Mouse (Mus musculus) olfactory bulb, adult 2 months (tissue): ENCODE measurements around the gene Gm28043. TPM values are rescaled to one million over a fixed set of nuclear protein-coding genes. Genes with fewer than 3 reads are reported as not detected.
A peak's percentile ranks its signal among the peaks of the same experiment; 100 is the strongest.

ENCODE experiments used
- H3K27ac ChIP-seq: fragments of 200-500 bp; 2 replicates; pipeline ENCODE4 v1.5.1; 2012; ENCODE audit warnings: low read depth, low read length; ENCODE audit not compliant: insufficient read depth
- H3K4me1 ChIP-seq: fragments of 200-500 bp; 2 replicates; pipeline ENCODE4 v1.6.1; 2012; ENCODE audit warnings: low read length; ENCODE audit not compliant: control insufficient read depth, insufficient read depth
- H3K4me3 ChIP-seq: fragments of 200-500 bp; 2 replicates; pipeline ENCODE4 v1.5.1; 2012; ENCODE audit warnings: mild to moderate bottlenecking, low read depth, low read length, moderate library complexity; ENCODE audit not compliant: insufficient read depth
- CTCF ChIP-seq: fragments of 200-500 bp; IDR thresholded peaks from 2 replicates; pipeline ENCODE4 v1.5.1; 2012; ENCODE audit warnings: low read depth, mild to moderate bottlenecking, low read length, moderate library complexity; ENCODE audit not compliant: insufficient read depth
- POLR2A ChIP-seq: fragments of 200-500 bp; IDR thresholded peaks from 2 replicates; pipeline ENCODE4 v1.6.1; 2012; ENCODE audit warnings: mild to moderate bottlenecking, low read depth, low read length, moderate library complexity; ENCODE audit not compliant: insufficient read depth
- WGBS: fragments of 180-500 bp; shearing (Covaris S2); methylation state at CpG from one replicate; pipeline ENCODE4 v1.1.7; 2018; 5-methylcytosine and 5-hydroxymethylcytosine counted together
- polyA plus RNA-seq: library from polyadenylated mRNA; stranded (reverse); fragments of >200 nt; gene quantifications from 2 replicates; pipeline ENCODE4 v1.2.4, GENCODE M21; 2012; ENCODE audit warnings: low replicate concordance; ENCODE audit not compliant: missing spikeins, insufficient read depth, insufficient read length

Gm28043 gene
- polyA plus RNA-seq, 1 experiment = not detected

DNA sequence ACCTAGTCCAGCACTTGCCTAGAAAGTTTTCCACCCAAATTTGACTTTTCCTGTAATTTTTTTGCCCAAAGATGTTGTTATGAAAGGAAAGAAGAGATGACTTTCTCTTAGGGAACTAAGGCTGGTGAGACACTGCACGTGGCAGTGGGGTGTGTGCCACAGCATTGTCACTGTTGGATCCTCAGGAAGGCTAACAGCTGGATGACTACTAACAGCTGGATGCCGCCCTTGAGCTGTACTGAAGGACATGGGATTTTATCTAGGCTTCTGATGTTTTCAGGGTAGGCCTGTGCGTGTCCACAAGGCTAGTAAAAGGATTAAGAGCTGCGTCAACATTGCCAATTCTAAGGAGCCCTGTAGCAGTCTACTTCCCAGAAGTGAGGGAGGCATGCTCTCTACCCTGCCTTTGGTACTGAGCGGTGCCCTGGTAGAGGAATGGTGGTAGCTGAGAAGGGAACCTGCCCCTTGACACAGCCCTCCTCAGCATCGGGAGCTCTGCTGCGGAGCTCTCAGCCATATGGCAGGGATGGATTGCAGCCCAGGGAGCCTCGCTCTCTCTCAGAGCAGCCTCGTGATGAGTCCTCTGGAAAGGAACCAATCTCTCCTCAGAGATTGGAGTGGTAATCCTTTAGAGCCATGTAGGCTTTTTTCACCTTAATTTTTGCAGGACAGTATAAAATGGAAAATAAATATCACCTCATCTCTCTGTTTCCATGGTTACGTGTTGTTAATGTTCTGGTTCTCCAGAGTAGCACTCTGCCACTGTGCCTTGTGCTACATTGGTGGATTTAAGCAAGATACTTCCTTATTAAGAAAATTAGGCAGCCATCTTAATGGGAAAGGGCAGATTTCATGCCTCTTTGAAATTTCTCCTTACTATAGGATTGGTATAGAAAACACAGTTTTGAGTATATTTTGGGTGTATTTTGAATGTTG, 53.6 kb downstream of the Gm28043 start:
- peaks cover 7% of the 10 kb centered on the region; the same call in 1 of the 2 replicates for H3K4me1 ChIP-seq

DNA sequence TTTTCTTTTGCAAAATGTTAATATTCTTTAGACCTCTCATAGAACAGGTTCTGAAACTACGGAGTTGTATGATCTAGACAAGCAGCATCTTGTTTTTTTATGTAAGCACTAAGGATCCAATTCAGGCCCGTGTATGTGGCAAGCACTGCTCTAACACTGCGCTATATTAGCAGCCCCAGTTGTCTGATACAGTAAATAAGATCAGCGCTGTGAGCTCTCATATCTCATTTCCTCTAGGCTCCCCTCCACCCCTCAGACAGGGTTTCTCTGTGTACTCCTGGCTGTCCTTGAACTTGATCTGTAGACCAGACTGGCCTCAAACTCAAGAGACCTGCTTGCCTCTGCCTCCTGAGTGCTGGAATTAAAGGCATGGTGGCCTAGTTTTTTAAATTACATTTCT, 54.4 kb downstream of the Gm28043 start:
- WGBS = 88% methylated on average over 4 of the region's 4 CpGs
- no peak overlapping the region for H3K27ac ChIP-seq

More for the DNA sequence above, 53.6 kb downstream of the Gm28043 start:
- 68% methylated on average over 10 of the region's 10 CpGs for WGBS
- Histone ChIP-seq H3K4me3 (no peak overlapping the region), H3K27ac (peak overlapping the region; percentile 12; the same call in 1 of the 2 replicates)
- TF ChIP-seq POLR2A (no peak), CTCF (no peak)

DNA sequence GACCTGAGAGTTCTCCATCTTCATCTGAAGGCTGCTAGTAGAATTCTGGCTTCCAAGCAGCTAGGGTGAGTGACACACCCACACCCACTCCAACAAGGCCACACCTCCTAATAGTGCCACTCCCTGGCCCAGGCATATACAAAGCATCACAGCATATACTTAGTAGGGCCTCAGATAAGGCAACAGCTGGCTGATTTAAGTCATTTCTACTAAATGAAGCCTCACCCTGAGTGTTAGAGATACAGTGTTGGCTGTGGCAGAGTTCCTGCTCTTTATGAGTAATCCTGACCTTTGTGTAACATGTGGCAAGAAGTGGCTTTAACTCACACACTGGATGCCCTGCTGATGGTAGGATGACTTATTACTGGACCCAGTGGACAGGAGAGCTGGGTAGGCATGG, 55.3 kb downstream of the Gm28043 start:
- Histone ChIP-seq H3K4me1 (peaks cover 7% of the 10 kb centered on the region; the same call in 1 of the 2 replicates), H3K27ac (no peak overlapping the region), H3K4me3 (no peak overlapping the region)
- TF ChIP-seq CTCF (no peak), POLR2A (no peak)

More for the DNA sequence above, 54.4 kb downstream of the Gm28043 start:
- TF ChIP-seq CTCF = no peak
- no peak for TF ChIP-seq POLR2A
- peaks cover 7% of the 10 kb centered on the region; the same call in 1 of the 2 replicates for H3K4me1 ChIP-seq
- H3K4me3 ChIP-seq = no peak overlapping the region

DNA sequence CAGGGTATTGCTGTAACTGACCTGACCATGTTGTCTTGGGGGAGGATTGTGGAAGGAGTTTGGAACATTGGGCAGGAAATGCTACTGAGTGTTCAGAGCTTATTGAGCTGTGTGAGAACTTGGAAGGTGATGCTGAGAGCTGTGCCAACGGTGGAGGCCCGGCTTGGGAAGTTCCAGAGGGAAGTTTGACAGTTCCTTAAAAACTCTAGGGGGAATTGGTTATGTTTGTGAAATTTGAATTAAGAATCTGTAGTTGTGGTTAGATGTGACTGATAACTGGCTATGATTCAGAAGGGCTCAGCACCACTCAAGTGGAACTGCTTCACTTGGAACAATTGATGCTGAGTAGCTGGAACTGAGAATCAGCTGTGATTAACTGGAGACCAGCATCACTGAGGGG, 56.3 kb downstream of the Gm28043 start:
- no peak for TF ChIP-seq CTCF
- TF ChIP-seq POLR2A = no peak

DNA sequence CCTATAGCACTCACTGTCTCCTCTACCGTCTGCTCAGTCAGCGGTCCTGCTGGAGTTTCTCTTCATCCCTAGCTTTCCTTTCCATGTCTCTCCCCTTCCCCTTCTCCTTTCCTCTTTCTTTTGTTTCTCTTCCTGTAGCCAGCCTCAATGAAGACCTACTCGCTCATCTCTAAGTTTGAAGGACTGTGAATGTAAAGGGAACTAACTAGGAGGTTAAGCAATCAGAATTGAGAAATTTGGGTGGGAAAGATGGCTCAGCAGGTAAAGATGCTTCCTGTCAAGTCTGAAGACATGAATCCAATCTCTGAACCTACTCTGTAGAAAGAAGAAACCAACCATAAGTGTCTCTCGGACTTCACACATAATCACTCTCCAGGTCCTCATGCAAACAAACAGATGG, 58.6 kb downstream of the Gm28043 start:
- no peak overlapping the region for H3K27ac ChIP-seq

More for the DNA sequence above, 56.3 kb downstream of the Gm28043 start:
- no peak overlapping the region for H3K27ac ChIP-seq
- no peak overlapping the region for H3K4me3 ChIP-seq
- 46% methylated on average over 2 of the region's 2 CpGs for WGBS
- peaks cover 7% of the 10 kb centered on the region; the same call in 1 of the 2 replicates for H3K4me1 ChIP-seq

GRCm38 (mm10) chr17:29678526-29678925, 63.9 kb downstream of the Gm28043 start:
- WGBS = 89% methylated on average over 8 of the region's 8 CpGs
- no peaks in the 10 kb centered on the region; the same call in 1 of the 2 replicates for H3K4me1 ChIP-seq
- TF ChIP-seq POLR2A = no peak
- TF ChIP-seq CTCF = no peak
- H3K27ac ChIP-seq = no peak overlapping the region
- no peak overlapping the region for H3K4me3 ChIP-seq

More for the DNA sequence above, 58.6 kb downstream of the Gm28043 start:
- H3K4me1 ChIP-seq = peaks cover 2% of the 10 kb centered on the region; the same call in 1 of the 2 replicates
- 96% methylated on average over 4 of the region's 4 CpGs for WGBS
- no peak overlapping the region for H3K4me3 ChIP-seq
- TF ChIP-seq CTCF = no peak
- TF ChIP-seq POLR2A = no peak

DNA sequence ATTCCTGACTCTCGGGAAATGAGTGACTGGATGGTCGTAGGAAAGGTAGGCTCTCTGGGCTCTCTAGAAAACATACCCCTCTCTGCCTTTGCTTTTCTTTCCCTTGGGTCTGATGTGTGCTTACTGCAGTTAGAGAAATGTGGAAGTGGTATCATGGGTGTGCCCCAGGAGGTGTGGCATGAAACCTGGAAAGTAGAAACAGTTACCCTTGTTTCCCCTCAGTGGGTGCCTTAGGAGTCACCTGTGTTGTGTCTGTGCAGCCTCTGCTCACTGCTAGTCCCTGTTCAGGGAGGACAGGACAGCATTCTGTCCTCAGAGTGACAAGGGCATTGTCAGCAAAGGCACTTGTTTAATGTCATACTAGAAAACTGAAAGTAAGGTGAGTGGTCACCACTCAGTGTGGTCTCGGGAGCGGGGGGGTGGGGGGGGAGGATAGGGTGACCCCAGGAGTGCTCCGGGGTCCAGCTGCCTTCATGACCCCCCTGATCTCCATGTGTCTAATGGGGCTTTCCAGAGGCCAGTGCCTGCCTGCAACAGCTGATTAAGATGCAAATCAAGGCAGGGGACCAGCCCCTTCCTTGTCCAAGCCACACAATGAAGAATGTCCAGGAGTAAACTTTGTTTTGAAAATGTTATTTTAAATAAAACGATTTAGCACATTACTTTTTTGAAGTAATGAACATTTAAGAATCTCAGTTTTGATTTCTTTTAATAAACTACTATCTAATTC, 64.5 kb downstream of the Gm28043 start:
- Histone ChIP-seq H3K27ac (no peak overlapping the region), H3K4me1 (no peaks in the 10 kb centered on the region; the same call in 1 of the 2 replicates), H3K4me3 (no peak overlapping the region)
- whole genome bisulfite sequencing = 85% methylated on average over 6 of the region's 6 CpGs
- TF ChIP-seq POLR2A (no peak), CTCF (no peak)

DNA sequence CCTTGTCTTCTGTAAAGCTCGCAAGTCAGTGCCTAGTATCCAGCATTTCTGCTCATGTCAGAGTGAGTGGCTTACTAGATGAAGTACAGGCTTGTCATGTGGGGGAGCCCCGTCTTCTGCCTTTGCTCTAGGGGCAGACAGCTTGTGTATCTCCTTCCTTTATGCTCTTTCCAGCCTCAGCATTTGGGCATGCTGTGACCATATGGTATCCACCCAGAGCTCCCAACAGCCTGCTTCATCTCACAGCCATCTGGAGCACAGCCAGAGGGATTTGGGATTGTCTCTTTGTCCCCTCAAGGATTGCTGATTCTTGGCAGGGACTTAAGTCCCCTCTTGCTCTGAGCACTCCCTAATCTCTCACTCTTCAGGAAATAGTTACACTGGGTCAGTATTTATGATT, 65.5 kb downstream of the Gm28043 start:
- H3K4me3 ChIP-seq = no peak overlapping the region
- TF ChIP-seq POLR2A (no peak), CTCF (no peak)
- H3K4me1 ChIP-seq = no peaks in the 10 kb centered on the region; the same call in 1 of the 2 replicates
- H3K27ac ChIP-seq = no peak overlapping the region
- 70% methylated on average over 2 of the region's 2 CpGs for WGBS

GRCm38 (mm10) chr17:29680921-29681320, 66.2 kb downstream of the Gm28043 start:
- no peak overlapping the region for H3K4me3 ChIP-seq
- H3K27ac ChIP-seq = no peak overlapping the region
- WGBS = 92% methylated on average over 2 of the region's 2 CpGs
- no peaks in the 10 kb centered on the region; the same call in 1 of the 2 replicates for H3K4me1 ChIP-seq
- no peak for TF ChIP-seq POLR2A
- no peak for TF ChIP-seq CTCF
